Mouse (Mus musculus) kidney, adult 2 months (tissue): ENCODE measurements around the gene Actrt3.

ENCODE experiments used
- CTCF ChIP-seq: fragments of 200-500 bp; conservative IDR thresholded peaks from 2 replicates; pipeline ENCODE4 v1.5.1; 2011; ENCODE audit warnings: low read depth, mild to moderate bottlenecking, control low read depth, low read length, moderate library complexity, mixed read lengths; ENCODE audit not compliant: insufficient read depth, insufficient read length
- POLR2A ChIP-seq: fragments of 200-500 bp; IDR thresholded peaks from one replicate; pipeline ENCODE4 v1.6.1; 2011; ENCODE audit warnings: low read depth, low read length, control low read depth

DNA sequence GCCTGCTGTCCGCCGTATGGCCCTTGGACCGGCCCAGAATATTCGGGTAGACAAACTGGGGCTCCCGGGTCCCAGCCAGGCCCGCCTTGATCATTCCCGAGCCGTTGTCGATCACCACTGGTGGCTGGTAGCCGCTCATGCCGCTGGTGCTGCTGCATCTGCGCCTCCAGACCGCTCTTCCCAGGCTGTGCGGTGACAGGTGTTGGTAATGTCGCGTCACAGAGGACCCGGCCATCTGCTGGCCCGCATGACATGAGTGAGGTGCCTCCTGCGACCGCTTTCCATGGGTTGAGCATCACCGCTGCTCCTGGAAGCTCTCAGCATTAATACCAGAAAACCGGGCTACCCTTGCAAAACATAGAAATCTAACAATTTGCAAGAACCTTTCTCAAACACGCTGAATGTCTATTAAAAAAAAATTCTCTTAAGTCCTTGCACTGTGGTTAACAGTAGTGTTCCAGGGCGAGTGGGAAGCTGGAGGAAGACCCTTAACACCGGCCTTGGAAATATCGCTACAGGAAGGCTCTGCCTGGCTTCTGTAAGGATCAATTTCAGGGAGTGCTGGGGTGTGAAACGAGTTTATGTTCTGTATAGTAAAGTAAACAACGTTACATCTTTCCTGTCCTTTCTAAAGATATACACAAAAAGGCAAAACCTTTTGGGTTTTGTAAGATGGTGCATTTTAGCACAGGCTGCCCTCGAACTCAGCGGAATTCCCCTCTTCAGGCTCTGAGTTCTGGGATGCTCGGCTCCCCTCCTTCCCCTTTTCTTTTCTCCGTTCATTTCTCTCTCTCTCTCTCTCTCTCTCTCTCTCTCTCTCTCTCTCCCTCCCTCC, at the start of gene Actrt3:
- no peak for TF ChIP-seq CTCF
- no peak for TF ChIP-seq POLR2A
